Mouse (Mus musculus) heart, adult 2 months (tissue): Measurements from ENCODE around the gene Gdf15. TPM values are rescaled to one million over a fixed set of nuclear protein-coding genes. Genes with fewer than 3 reads are reported as not detected.

ENCODE experiments used
- DNase-seq, 2 experiments: peaks; one replicate each; pipeline ENCODE4 v3.0.0; 2021
- H3K27ac ChIP-seq: fragments of 200-600 bp; 2 replicates; pipeline ENCODE4 v1.8.1; 2022
- H3K27me3 ChIP-seq: fragments of 200-500 bp; 2 replicates; pipeline ENCODE4 v1.6.1; 2012; ENCODE audit warnings: mild to moderate bottlenecking, low read length, inconsistent platforms, mixed read lengths; ENCODE audit not compliant: control insufficient read depth, insufficient read depth
- H3K36me3 ChIP-seq: fragments of 200-500 bp; 2 replicates; pipeline ENCODE4 v1.6.1; 2012; ENCODE audit warnings: low read length, inconsistent platforms; ENCODE audit not compliant: control insufficient read depth, insufficient read depth
- H3K4me1 ChIP-seq: fragments of 200-500 bp; 2 replicates; pipeline ENCODE4 v1.6.1; 2011; ENCODE audit warnings: low read length; ENCODE audit not compliant: control insufficient read depth, insufficient read depth
- H3K4me3 ChIP-seq: fragments of 200-600 bp; 2 replicates; pipeline ENCODE4 v1.8.1; 2022
- H3K79me2 ChIP-seq: fragments of 200-500 bp; replicated peaks from 2 replicates; pipeline ENCODE4 v1.6.1; 2012; ENCODE audit warnings: mild to moderate bottlenecking, inconsistent platforms, low read length, moderate library complexity, mixed read lengths; ENCODE audit not compliant: control insufficient read depth, insufficient read depth
- H3K9ac ChIP-seq: fragments of 200-500 bp; 2 replicates; pipeline ENCODE4 v1.6.1; 2012; ENCODE audit warnings: low read depth, mild to moderate bottlenecking, control low read depth, inconsistent platforms, low read length, mixed read lengths
- CTCF ChIP-seq: fragments of 200-600 bp; IDR thresholded peaks from 2 replicates; pipeline ENCODE4 v1.8.1; 2022; ENCODE audit warnings: antibody characterized with exemption, mild to moderate bottlenecking, moderate library complexity
- EP300 ChIP-seq: fragments of 200-500 bp; IDR thresholded peaks from 2 replicates; pipeline ENCODE4 v1.6.1; 2011; ENCODE audit warnings: low read depth, low read length, control low read depth; ENCODE audit not compliant: insufficient read depth
- POLR2A ChIP-seq: fragments of 200-500 bp; IDR thresholded peaks from 2 replicates; pipeline ENCODE4 v1.6.1; 2011; ENCODE audit warnings: mild to moderate bottlenecking, low read depth, low read length, control low read depth; ENCODE audit not compliant: insufficient read depth
- WGBS: fragments of 180-500 bp; shearing (Covaris S2); methylation state at CpG from one replicate; pipeline ENCODE4 v1.1.7; 2018; 5-methylcytosine and 5-hydroxymethylcytosine counted together
- intact Hi-C: fragments of 180-260 bp; cut with DNase I; formaldehyde crosslinking; loops from one replicate; pipeline ENCODE4 v1.15.1; 2025
- polyA plus RNA-seq: library from polyadenylated mRNA; depleted of rRNA; stranded (reverse); fragments of >200 nt; gene quantifications from 2 replicates; pipeline ENCODE4 v1.2.3, GENCODE M21; 2012
- total RNA-seq, 2 experiments: library from RNA; stranded (reverse); gene quantifications; 2 replicates each; pipeline ENCODE4 v1.2.3; 2021

Gene Gdf15
- total and polyA plus RNA-seq, 3 experiments, result 1.1 to 3.8 (median 2.0) TPM

- no peaks in the 10 kb centered on the region for H3K36me3 ChIP-seq
- 57% methylated on average over 10 of the region's 10 CpGs for WGBS
- no peaks in the 10 kb centered on the region for H3K27me3 ChIP-seq
- intact Hi-C loops, result no loop called here
- peak in 1 of 2 experiments; percentile 76 for DNase-seq
- H3K4me1 ChIP-seq, result peaks cover 9% of the 10 kb centered on the region
- no peak overlapping the region for H3K9ac ChIP-seq
- TF ChIP-seq CTCF, result no peak
- no peak; the same call in 1 of the 2 replicates for TF ChIP-seq EP300
- TF ChIP-seq POLR2A, result no peak
- H3K79me2 ChIP-seq, result no peaks in the 10 kb centered on the region
- no peak overlapping the region for H3K4me3 ChIP-seq
- peak overlapping the region; percentile 81 for H3K27ac ChIP-seq
Measured at GRCm38 (mm10) chr8:70671615-70672324, 39.5 kb upstream of the Gdf15 start.

- Histone ChIP-seq H3K36me3 (no peaks in the 10 kb centered on the region), H3K27me3 (no peaks in the 10 kb centered on the region), H3K79me2 (no peaks in the 10 kb centered on the region), H3K9ac (no peak overlapping the region), H3K4me3 (no peak overlapping the region), H3K27ac (peak overlapping the region; percentile 48), H3K4me1 (no peaks in the 10 kb centered on the region; the same call in 1 of the 2 replicates)
- WGBS, result 36% methylated on average over 5 of the region's 5 CpGs
- DNase-seq, result peak; percentile 63 to 82
- intact Hi-C loops, result no loop called here
- TF ChIP-seq EP300, result peak; percentile 61; the same call in 1 of the 2 replicates
- no peak for TF ChIP-seq CTCF
Measured at GRCm38 (mm10) chr8:70667071-70667470, 34.8 kb upstream of the Gdf15 start.

GRCm38 (mm10) chr8:70665599-70665998 lies 33.3 kb upstream of the Gdf15 start:
- H3K4me3 ChIP-seq, result no peak overlapping the region
- H3K36me3 ChIP-seq, result no peaks in the 10 kb centered on the region
- no peak overlapping the region for H3K27ac ChIP-seq
- TF ChIP-seq POLR2A (no peak), CTCF (no peak), EP300 (no peak)
- no peaks in the 10 kb centered on the region; the same call in 1 of the 2 replicates for H3K4me1 ChIP-seq
- no peak for DNase-seq
- H3K27me3 ChIP-seq, result no peaks in the 10 kb centered on the region
- intact Hi-C loops, result no loop called here
- WGBS, result 98% methylated on average over 2 of the region's 2 CpGs
- H3K9ac ChIP-seq, result no peak overlapping the region
- no peaks in the 10 kb centered on the region for H3K79me2 ChIP-seq

GRCm38 (mm10) chr8:70664631-70665030 lies 32.4 kb upstream of the Gdf15 start:
- 75% methylated on average over 3 of the region's 3 CpGs for WGBS
- TF ChIP-seq EP300, result no peak
- TF ChIP-seq CTCF, result no peak
- TF ChIP-seq POLR2A, result no peak
- Histone ChIP-seq H3K4me3 (no peak overlapping the region), H3K4me1 (no peaks in the 10 kb centered on the region; the same call in 1 of the 2 replicates), H3K36me3 (no peaks in the 10 kb centered on the region), H3K27ac (no peak overlapping the region), H3K79me2 (no peaks in the 10 kb centered on the region), H3K9ac (no peak overlapping the region), H3K27me3 (no peaks in the 10 kb centered on the region)
- intact Hi-C loops, result no loop called here
- no peak for DNase-seq

GRCm38 (mm10) chr8:70663691-70664090 lies 31.4 kb upstream of the Gdf15 start:
- Histone ChIP-seq H3K27ac (no peak overlapping the region), H3K27me3 (no peaks in the 10 kb centered on the region), H3K9ac (no peak overlapping the region), H3K4me3 (no peak overlapping the region), H3K4me1 (peaks cover 2% of the 10 kb centered on the region), H3K79me2 (no peaks in the 10 kb centered on the region), H3K36me3 (no peaks in the 10 kb centered on the region)
- no peak for TF ChIP-seq POLR2A
- no peak for TF ChIP-seq EP300
- TF ChIP-seq CTCF, result no peak
- intact Hi-C loops, result no loop called here
- DNase-seq, result no peak
- 31% methylated on average over 4 of the region's 4 CpGs for WGBS

GRCm38 (mm10) chr8:70660273-70660725 lies 28.0 kb upstream of the Gdf15 start, which contains the start of gene Pgpep1:
Gene Pgpep1, minus strand, starts transcription at chr8:70660388.
- peak within 1 kb of the TSS; percentile 88 for H3K9ac ChIP-seq
- TF ChIP-seq CTCF (no peak), POLR2A (no peak), EP300 (no peak)
- H3K27ac ChIP-seq, result peak within 1 kb of the TSS; percentile 81
- H3K36me3 ChIP-seq, result no peaks in the 10 kb centered on the region
- no peak for DNase-seq
- peak within 1 kb of the TSS; percentile 81 for H3K4me3 ChIP-seq
- H3K4me1 ChIP-seq, result peaks cover 6% of the 10 kb centered on the region
- 11% methylated on average over 14 of the region's 14 CpGs for WGBS
- intact Hi-C loops, result no loop called here
- no peaks in the 10 kb centered on the region for H3K27me3 ChIP-seq
- H3K79me2 ChIP-seq, result no peaks in the 10 kb centered on the region
